Mouse (Mus musculus): Measurements from ENCODE around the gene Clip2.

Gene Clip2

GRCm38 (mm10) chr5:134552110-134552972, at the start of gene Clip2:
Clip2 (minus strand) TSS chr5:134552434.
- DNase-seq (ENCODE audit: low spot score), result peak; percentile 62

DNA sequence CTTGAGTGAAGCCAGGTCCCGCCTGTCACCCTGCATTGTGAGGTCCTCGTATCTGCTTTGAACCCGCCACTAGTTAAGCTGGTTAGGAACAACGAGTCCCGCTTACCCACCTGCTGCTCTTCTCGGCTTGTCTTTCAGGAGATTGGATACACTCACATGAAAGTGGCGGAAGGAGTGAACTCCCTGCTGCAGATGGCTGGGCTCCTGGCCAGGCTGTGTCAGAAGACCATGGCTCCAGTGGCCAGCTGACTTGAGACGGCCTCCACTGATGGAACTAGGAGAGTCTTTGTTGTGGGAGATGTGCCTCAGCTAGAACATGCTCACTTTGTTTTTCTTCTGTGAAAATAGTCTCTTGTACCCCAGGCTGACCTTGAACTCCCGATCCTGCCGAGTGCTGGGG, 45.5 kb upstream of the Clip2 start:
- no peak for DNase-seq (ENCODE audit: low spot score)

DNA sequence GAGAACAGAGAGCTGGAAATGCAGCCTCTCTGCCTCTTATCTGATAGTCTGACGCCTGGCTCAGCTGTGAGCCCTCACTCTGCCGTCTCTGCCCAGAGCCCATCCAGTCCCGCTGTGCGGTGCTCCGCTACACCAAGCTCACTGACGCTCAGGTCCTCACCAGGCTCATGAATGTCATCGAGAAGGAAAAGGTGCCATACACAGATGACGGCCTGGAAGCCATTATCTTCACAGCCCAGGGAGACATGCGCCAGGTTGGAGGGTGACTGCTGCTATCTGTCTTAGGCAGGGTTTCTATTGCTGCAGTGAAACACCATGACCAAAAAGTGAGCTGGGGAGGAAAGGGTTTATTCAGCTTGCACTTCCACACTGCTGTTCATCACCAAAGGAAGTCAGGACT, 40.9 kb upstream of the Clip2 start:
- DNase-seq (ENCODE audit: low spot score), result peak; percentile 74

GRCm38 (mm10) chr5:134592026-134592581, 39.9 kb upstream of the Clip2 start:
- no peak for DNase-seq (ENCODE audit: low spot score)

GRCm38 (mm10) chr5:134589900-134590299, 37.7 kb upstream of the Clip2 start:
- no peak for DNase-seq (ENCODE audit: low spot score)

DNA sequence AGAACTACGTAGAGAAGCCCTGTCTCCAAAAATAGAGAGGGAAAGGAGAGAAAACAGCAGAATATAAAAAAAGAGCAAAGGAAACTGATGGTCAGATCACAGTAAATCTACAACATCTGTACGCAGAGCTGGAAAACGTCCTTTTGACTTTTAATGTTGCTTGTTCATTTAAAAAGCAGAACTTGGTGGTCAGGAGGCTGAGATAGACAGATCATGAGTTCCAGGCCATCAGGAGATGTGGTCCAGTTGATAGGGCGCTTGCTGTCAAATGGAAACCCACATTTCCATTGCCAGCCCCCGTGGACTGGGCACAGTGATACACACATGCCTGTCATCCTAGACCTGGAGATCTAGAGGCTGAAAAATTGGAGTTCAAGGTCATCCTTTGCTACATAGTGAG, 32.6 kb upstream of the Clip2 start:
- DNase-seq (ENCODE audit: low spot score), result no peak

GRCm38 (mm10) chr5:134583884-134584213, 31.6 kb upstream of the Clip2 start:
- no peak for DNase-seq (ENCODE audit: low spot score)

GRCm38 (mm10) chr5:134583006-134583883, 31.0 kb upstream of the Clip2 start:
- DNase-seq (ENCODE audit: low spot score), result peak; percentile 16

DNA sequence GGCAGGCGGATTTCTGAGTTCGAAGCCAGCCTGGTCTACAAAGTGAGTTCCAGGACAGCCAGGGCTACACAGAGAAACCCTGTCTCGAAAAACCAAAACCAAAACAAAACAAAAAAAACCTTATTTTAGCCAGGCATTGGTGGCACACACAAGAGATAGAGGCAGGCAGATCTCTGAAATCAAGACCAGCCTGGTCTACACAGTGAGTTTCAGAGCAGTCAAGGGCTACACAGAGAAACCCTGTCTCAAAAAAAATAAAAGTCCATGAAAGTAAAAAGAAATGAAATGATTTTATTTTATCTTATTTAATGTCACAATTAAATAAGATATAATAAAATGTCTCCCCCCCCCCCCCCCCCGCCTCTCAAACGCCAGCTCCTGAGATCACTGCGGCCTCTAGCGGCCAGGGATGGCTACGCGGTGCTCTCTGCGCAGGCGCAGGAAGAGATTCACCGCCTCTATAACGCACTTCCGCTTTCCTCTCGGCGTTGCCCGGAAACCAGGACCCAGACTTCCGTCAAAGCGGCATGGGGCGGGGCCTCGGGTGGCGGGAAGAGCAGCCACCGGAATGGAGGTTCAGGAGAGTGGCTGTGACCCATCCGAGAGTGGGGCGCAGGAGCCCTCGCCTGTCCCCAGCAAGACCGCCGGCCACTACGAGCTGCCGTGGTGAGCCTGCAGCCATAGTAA, 30.1 kb upstream of the Clip2 start:
- DNase-seq (ENCODE audit: low spot score), result peak; percentile 98

DNA sequence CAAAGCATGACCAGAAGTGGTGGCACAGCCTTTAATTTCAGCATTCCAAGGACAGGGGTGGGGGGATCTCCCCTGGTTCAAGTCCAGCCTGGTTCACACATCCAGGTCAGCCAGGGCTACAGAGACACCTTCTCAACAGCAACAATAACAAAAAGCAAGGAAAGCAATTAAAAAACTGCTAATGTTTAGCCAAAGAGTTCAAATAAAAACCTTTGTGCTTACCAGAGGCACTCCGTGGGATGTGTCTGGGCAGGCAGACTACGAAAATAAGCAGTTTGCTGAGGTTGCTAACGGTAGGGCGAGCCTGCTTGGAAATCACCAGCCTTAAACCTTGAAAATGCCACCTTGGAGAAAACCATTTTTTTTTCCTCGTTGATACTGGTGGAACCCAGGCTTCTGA, 28.9 kb upstream of the Clip2 start, which contains the start of gene Rfc2:
TSS of gene Rfc2 (plus strand) at position 221 of the 400 bp plus-strand sequence.
- DNase-seq (ENCODE audit: low spot score), result no peak

- no peak for DNase-seq (ENCODE audit: low spot score)
Measured at GRCm38 (mm10) chr5:134579135-134579534, 26.9 kb upstream of the Clip2 start.

- no peak for DNase-seq (ENCODE audit: low spot score)
Measured at GRCm38 (mm10) chr5:134577534-134577933, 25.3 kb upstream of the Clip2 start.

- DNase-seq (ENCODE audit: low spot score), result no peak
Measured at GRCm38 (mm10) chr5:134576517-134577220, 24.4 kb upstream of the Clip2 start.

- DNase-seq (ENCODE audit: low spot score), result no peak
Measured at GRCm38 (mm10) chr5:134575833-134576232, 23.6 kb upstream of the Clip2 start.

- no peak for DNase-seq (ENCODE audit: low spot score)
Measured at GRCm38 (mm10) chr5:134572508-134573214, 20.4 kb upstream of the Clip2 start.

DNA sequence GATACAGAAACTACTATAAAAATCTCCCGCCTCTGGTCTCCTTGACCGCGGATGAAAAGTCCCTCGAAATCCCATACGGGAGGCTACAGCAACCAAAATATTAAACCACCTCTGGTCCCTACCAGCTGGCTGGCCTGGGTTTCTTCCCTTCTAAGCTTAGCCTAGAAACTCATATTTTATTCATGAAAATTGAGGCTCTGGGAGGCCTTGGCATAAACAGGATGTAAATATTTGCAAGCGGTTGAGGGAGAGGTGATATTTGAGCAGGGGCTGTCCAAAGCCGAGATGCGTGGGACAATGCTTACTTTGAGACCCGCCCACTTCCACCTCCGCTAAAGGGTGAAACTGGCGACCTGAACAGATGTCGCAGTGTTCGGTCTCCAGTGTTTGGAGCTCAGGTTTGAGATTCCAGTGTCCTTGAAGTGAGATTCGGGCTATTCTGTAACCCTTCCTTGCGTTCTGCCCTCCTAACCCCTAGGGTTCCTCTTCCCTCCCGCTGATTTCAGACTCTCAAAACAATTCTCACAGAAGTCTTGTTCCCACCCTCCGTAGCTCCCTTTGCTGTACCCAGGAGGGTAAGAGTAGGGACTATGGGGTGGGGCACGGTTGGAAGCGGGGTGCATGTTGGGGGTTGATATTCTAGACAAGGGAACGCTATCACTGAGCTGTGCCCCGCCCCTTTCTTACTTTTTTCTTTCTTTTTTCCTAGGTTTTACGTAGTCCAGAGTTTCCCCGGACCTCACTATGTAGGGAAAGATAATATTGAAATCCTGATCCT, 19.7 kb upstream of the Clip2 start:
- no peak for DNase-seq (ENCODE audit: low spot score)

DNA sequence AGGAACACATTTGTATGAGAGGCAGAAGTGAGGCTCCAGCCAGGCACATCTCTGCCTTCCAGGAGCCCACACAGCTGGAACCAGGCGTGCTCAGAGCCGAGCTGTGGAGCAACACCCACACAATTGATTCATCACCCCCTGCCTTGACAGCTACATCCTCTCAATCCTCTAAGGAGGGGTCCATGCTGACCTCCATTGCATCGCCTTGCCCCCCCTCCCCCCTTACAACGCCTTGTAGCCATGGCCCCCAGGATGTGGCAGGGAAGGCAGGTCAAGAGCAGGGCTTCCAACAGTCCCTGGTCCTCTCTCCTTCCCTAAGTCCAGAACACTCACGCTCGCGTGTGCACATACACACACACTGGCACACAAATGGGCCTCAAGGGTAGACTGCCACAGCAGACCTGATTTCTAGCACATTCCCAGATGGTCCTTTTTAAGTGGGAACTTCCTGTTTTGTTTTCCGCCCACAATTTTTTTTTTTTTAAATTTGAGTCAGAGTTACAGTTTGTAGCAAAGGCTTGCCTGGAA, 16.8 kb upstream of the Clip2 start:
- DNase-seq (ENCODE audit: low spot score), result no peak

DNA sequence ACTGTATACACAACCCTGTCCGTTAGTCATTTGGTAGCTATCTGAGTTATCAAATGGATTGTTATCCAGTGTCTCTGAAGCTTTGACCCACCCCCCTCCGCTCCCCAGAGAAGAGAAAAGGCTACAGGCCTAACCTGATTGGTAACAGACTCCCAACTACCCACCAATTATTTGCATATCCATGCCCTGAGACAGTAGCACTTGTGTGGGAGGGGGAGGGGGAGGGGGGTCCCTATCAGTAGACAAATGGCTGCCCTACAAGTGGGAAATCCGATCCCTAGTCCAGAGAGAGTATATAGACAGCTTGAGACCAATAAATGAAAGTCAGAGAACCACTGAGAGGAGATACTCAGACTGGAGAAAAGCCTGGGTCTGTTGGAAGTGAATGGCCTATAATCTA, 15.8 kb upstream of the Clip2 start:
- DNase-seq (ENCODE audit: low spot score), result no peak

DNA sequence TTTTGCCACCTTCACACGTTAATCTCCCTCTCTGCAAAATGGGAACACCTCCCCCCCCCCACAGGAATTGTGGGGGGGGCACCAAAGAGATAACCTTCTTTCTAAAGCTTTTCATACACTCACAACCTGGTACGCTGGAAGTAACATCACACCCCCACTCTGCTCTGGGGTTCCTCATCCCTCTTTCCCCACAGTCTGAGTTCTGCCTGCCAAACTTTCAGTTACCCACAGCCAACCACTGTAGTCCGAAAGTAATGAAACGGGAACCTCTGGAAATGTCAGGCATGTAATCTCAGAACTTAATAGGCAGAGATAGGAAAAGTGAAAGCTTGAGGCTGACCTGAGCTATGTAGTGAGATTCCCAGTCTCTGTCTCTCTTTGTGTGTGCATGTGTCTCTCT, 15.2 kb upstream of the Clip2 start:
- no peak for DNase-seq (ENCODE audit: low spot score)

DNA sequence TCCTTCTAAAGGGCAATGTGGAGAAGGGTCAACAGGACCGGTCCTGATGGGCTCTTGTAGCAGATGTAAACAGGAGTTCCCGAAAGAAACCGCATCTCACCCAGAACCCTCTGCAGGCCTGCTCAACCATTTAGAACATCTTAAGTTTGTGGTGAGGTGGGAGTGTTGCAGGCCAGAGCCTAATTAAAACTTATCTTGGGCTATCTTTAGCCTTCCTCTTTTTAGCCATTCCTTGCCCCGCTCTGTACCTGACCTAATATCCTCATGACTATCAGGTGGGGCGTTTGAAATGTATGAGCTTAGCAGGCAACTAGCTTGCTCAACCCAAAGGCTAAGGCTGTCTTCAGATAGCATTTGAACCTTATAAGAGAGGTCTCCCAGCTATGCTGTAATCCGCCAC, 13.5 kb upstream of the Clip2 start:
- no peak for DNase-seq (ENCODE audit: low spot score)

Measured in c-Kit-positive CD71-positive TER-119-positive erythroid progenitor cells, embryonic 14.5 days (primary cell).